Comparison of ENCODE assay signal across 19 mouse cellular contexts in genomic region chr17:28808714-28809113, GRCm38 (mm10). TPM values are rescaled to one million over a fixed set of nuclear protein-coding genes. Genes with fewer than 3 reads are reported as not detected.
DNase-seq lines count a peak whose midpoint lies in the region; ATAC-seq and TF ChIP-seq lines count a peak whose summit lies in the region.
"Had no signal": no experiment of that assay in that cellular context is flagged by ENCODE, and none has a peak within 500 bp of the region (broad histone marks: within the 10 kb centered on the region; RNA-seq: fewer than 3 reads in every experiment).

No protein-coding gene starts in this region.

- TF ChIP-seq CTCF in gastrocnemius, adult 2 months (IDR thresholded peaks at IDR 0.05), result no peak
- TF ChIP-seq CTCF in E14TG2a.4 (conservative IDR thresholded peaks at IDR 0.05; ENCODE audit: low read length), result no peak

- DNase-seq in gastrocnemius, adult 2 months, result no peak
- DNase-seq in gastrocnemius, adult 18-20 months (ENCODE audit: low spot score), result no peak
- DNase-seq in thymus, postnatal 36 days, result no peak
- DNase-seq in spleen, postnatal 36 days (ENCODE audit: low spot score in 2 of 2), result no peak
- DNase-seq in gastrocnemius, postnatal 10 days, result no peak
- DNase-seq: cerebellum, adult 2 months; kidney, postnatal 4 days; thymus, adult 18-20 months had no signal

- peak; percentile 27 for ATAC-seq in intestine, embryonic 16.5 days
- ATAC-seq in liver, embryonic 16.5 days (ENCODE audit: low read depth), result no peak
- ATAC-seq: forebrain, embryonic 15.5 days; hindbrain, postnatal 0 days had no signal

- H3K4me2 ChIP-seq in intestine, embryonic 16.5 days (ENCODE audit: low read depth, low read length), result no peak overlapping the region
- peak overlapping the region; percentile 65 for H3K4me2 ChIP-seq in liver, embryonic 16.5 days (ENCODE audit: low read depth, low read length)
- H3K4me2 ChIP-seq: forebrain, embryonic 15.5 days; heart, embryonic 13.5 days; lung, embryonic 15.5 days; midbrain, embryonic 11.5 days had no signal

- H3K27me3 ChIP-seq in E14TG2a.4 (ENCODE audit: insufficient read depth, low read length), result no peaks in the 10 kb centered on the region
- no peaks in the 10 kb centered on the region for H3K27me3 ChIP-seq in intestine, embryonic 16.5 days (replicated peaks; ENCODE audit: control insufficient read depth, insufficient read depth, low read length)
- no peaks in the 10 kb centered on the region for H3K27me3 ChIP-seq in liver, embryonic 16.5 days (ENCODE audit: control insufficient read depth, insufficient read depth, low read depth, low read length)
- H3K27me3 ChIP-seq: forebrain, embryonic 15.5 days; heart, embryonic 13.5 days; lung, embryonic 15.5 days had no signal

- no peaks in the 10 kb centered on the region for H3K9me3 ChIP-seq in E14TG2a.4 (ENCODE audit: low read length)
- H3K9me3 ChIP-seq in intestine, embryonic 16.5 days (ENCODE audit: control insufficient read depth, low read length), result no peaks in the 10 kb centered on the region
- no peaks in the 10 kb centered on the region; the same call in none of the 2 replicates for H3K9me3 ChIP-seq in liver, embryonic 16.5 days (replicated peaks; ENCODE audit: control insufficient read depth, low read length)
- H3K9me3 ChIP-seq: forebrain, embryonic 15.5 days; heart, embryonic 13.5 days; lung, embryonic 15.5 days had no signal

- 89% methylated on average over 8 of the region's 8 CpGs for WGBS in intestine, embryonic 16.5 days
- 79% methylated on average over 8 of the region's 8 CpGs for WGBS in liver, embryonic 16.5 days (ENCODE audit: insufficient replicate concordance)

- no peak overlapping the region; the same call in 1 of the 2 replicates for H3K9ac ChIP-seq in intestine, embryonic 16.5 days (ENCODE audit: low read depth, low read length)
- H3K9ac ChIP-seq in liver, embryonic 16.5 days (ENCODE audit: low read depth, low read length), result peak overlapping the region; percentile 53
- H3K9ac ChIP-seq: forebrain, embryonic 15.5 days; heart, embryonic 13.5 days; lung, embryonic 15.5 days had no signal

- peaks cover 82% of the 10 kb centered on the region for H3K4me1 ChIP-seq in E14TG2a.4 (replicated peaks; ENCODE audit: low read depth, low read length)
- peaks cover 19% of the 10 kb centered on the region for H3K4me1 ChIP-seq in intestine, embryonic 16.5 days (ENCODE audit: control insufficient read depth, insufficient read depth, low read length)
- H3K4me1 ChIP-seq in liver, embryonic 16.5 days (ENCODE audit: control insufficient read depth, low read depth, low read length), result peaks cover 76% of the 10 kb centered on the region
- H3K4me1 ChIP-seq: forebrain, embryonic 15.5 days; lung, embryonic 15.5 days had no signal

- H3K27ac ChIP-seq in gastrocnemius, adult 2 months, result 0 out of 2 replicates have a peak overlapping the region, but pooled peaks have one; percentile 17
- peak overlapping the region; percentile 92 for H3K27ac ChIP-seq in intestine, embryonic 16.5 days (ENCODE audit: low read length)
- H3K27ac ChIP-seq in liver, embryonic 16.5 days (ENCODE audit: low read length), result peak overlapping the region; percentile 94
- H3K27ac ChIP-seq: forebrain, embryonic 15.5 days; heart, embryonic 13.5 days; hindbrain, postnatal 0 days; lung, embryonic 15.5 days; macrophage had no signal

- peaks cover 98% of the 10 kb centered on the region for H3K36me3 ChIP-seq in E14TG2a.4 (ENCODE audit: insufficient read depth, low read length)
- peaks cover 21% of the 10 kb centered on the region for H3K36me3 ChIP-seq in intestine, embryonic 16.5 days (ENCODE audit: control insufficient read depth, insufficient read depth, low read length)
- H3K36me3 ChIP-seq in liver, embryonic 16.5 days (ENCODE audit: control insufficient read depth, insufficient read depth), result peaks cover 69% of the 10 kb centered on the region

- intact Hi-C loops in gastrocnemius, adult 2 months (cut with DNase I), result no loop called here

- H3K4me3 ChIP-seq in gastrocnemius, adult 2 months, result no peak overlapping the region
- H3K4me3 ChIP-seq in E14TG2a.4 (replicated peaks; ENCODE audit: low read length), result 0 out of 2 replicates have a peak overlapping the region, but pooled peaks have one; percentile 17
- H3K4me3 ChIP-seq in intestine, embryonic 16.5 days (ENCODE audit: low read length), result no peak overlapping the region
- H3K4me3 ChIP-seq in liver, embryonic 16.5 days (ENCODE audit: low read depth, low read length), result peak overlapping the region; percentile 23
- H3K4me3 ChIP-seq: forebrain, embryonic 15.5 days; heart, embryonic 13.5 days; lung, embryonic 15.5 days had no signal

RNA-seq across cellular contexts. Expression of gene Brpf3, which starts 7.8 kb away (rescaled TPM):
- 10 to 100 TPM; 15.5 to 16.2 TPM for total RNA-seq in gastrocnemius, adult 2 months (2021)
- total RNA-seq in gastrocnemius, adult 18-20 months (2021), result 10 to 100 TPM; 15.2 to 15.6 TPM
- polyA plus RNA-seq in intestine, embryonic 16.5 days (2015; fragmentation: Nextera tagmentation; extraction: Ambion mirVana), result 16.6 and 21.4 TPM in 2 replicates
- polyA plus RNA-seq in liver, embryonic 16.5 days (2015; fragmentation: Nextera tagmentation; extraction: Ambion mirVana), result 66.7 and 67.1 TPM in 2 replicates
- total RNA-seq in gastrocnemius, postnatal 10 days (2021), result 10 to 100 TPM; 14.9 to 18.1 TPM

RNA-seq across cellular contexts. Expression of gene Mapk13, which starts 39.6 kb away (rescaled TPM):
- total RNA-seq in gastrocnemius, adult 2 months (2021), result under 1 TPM in 1 of 2 experiments, not detected in 1; 0.13 TPM
- under 1 TPM in 1 of 2 experiments, not detected in 1; 0.31 TPM for total RNA-seq in gastrocnemius, adult 18-20 months (2021)
- 259 and 260 TPM in 2 replicates for polyA plus RNA-seq in intestine, embryonic 16.5 days (2015; fragmentation: Nextera tagmentation; extraction: Ambion mirVana)
- polyA plus RNA-seq in liver, embryonic 16.5 days (2015; fragmentation: Nextera tagmentation; extraction: Ambion mirVana), result 7.9 and 10.5 TPM in 2 replicates
- under 1 TPM; 0.90 to 0.92 TPM for total RNA-seq in gastrocnemius, postnatal 10 days (2021)

RNA-seq across cellular contexts. Expression of gene Pnpla1, which starts 49.5 kb away (rescaled TPM):
- not detected for total RNA-seq in gastrocnemius, adult 2 months (2021)
- total RNA-seq in gastrocnemius, adult 18-20 months (2021), result under 1 TPM in 1 of 2 experiments, not detected in 1; 0.05 TPM
- polyA plus RNA-seq in intestine, embryonic 16.5 days (2015; fragmentation: Nextera tagmentation; extraction: Ambion mirVana), result 1.7 and 1.9 TPM in 2 replicates
- polyA plus RNA-seq in liver, embryonic 16.5 days (2015; fragmentation: Nextera tagmentation; extraction: Ambion mirVana), result 0.08 and 0.12 TPM in 2 replicates
- not detected for total RNA-seq in gastrocnemius, postnatal 10 days (2021)
- total RNA-seq: heart, postnatal 25 days had no signal
- polyA plus RNA-seq: forebrain, embryonic 15.5 days; heart, embryonic 13.5 days; limb, embryonic 11.5 days; lung, embryonic 15.5 days; macrophage; midbrain, embryonic 11.5 days had no signal

Comparison
In these comparisons a context has a peak if more than half of its experiments do, and no peak if none do; other contexts are left out.
1. H3K27ac ChIP-seq: peak in every context shown above with its lines; median percentile 94 in liver, embryonic 16.5 days; 92 in intestine, embryonic 16.5 days; 17 in gastrocnemius, adult 2 months.
2. H3K4me3 ChIP-seq: peak in E14TG2a.4 (single experiment) and liver, embryonic 16.5 days (single experiment); none in gastrocnemius, adult 2 months (single experiment) and intestine, embryonic 16.5 days (single experiment).